Mouse (Mus musculus) C2C12 (cell line): ENCODE data around the gene Cdk7. TPM values are rescaled to one million over a fixed set of nuclear protein-coding genes. Genes with fewer than 3 reads are reported as not detected.
A peak's percentile ranks its signal among the peaks of the same experiment; 100 is the strongest.
"Not testable (repeated sequence)": the region's sequence is repeated elsewhere in the genome, so short reads cannot be mapped to it uniquely, and the experiment has no call there.

Experiments used
- H3K27me3 ChIP-seq: one replicate; pipeline ENCODE4 v1.6.1; 2011; ENCODE audit not compliant: control insufficient read depth, insufficient read depth, insufficient read length
- H3K36me3 ChIP-seq: one replicate; pipeline ENCODE4 v1.6.1; 2011; ENCODE audit not compliant: control insufficient read depth, insufficient read depth
- H3K4me3 ChIP-seq: one replicate; pipeline ENCODE4 v1.5.1; 2011; ENCODE audit warnings: mild to moderate bottlenecking, control low read depth; ENCODE audit not compliant: poor library complexity, insufficient read depth, severe bottlenecking
- H3K79me2 ChIP-seq: one replicate; pipeline ENCODE4 v1.6.1; 2011; ENCODE audit not compliant: control insufficient read depth, insufficient read depth
- H3K79me3 ChIP-seq: one replicate; pipeline ENCODE4 v1.6.1; 2011; ENCODE audit warnings: low read depth, control low read depth
- H3ac ChIP-seq: one replicate; pipeline ENCODE3; 2011; ENCODE audit warnings: low read depth; ENCODE audit not compliant: control insufficient read depth, insufficient read length
- CEBPB ChIP-seq: IDR thresholded peaks from one replicate; pipeline ENCODE4 v1.6.1; 2011; ENCODE audit warnings: low read depth, mild to moderate bottlenecking, control low read depth, moderate library complexity
- CTCF ChIP-seq: IDR thresholded peaks from one replicate; pipeline ENCODE4 v1.5.1; 2011; ENCODE audit not compliant: control insufficient read depth, insufficient read depth, insufficient read length
- FOSL1 ChIP-seq: IDR thresholded peaks from one replicate; pipeline ENCODE4 v1.8.0; 2011; ENCODE audit warnings: mild to moderate bottlenecking, low read length; ENCODE audit not compliant: poor library complexity, insufficient read depth, severe bottlenecking
- MAX ChIP-seq: IDR thresholded peaks from one replicate; pipeline ENCODE4 v1.6.1; 2011; ENCODE audit warnings: mild to moderate bottlenecking, control low read depth
- MYOD1 ChIP-seq: IDR thresholded peaks from one replicate; pipeline ENCODE4 v1.6.1; 2011; ENCODE audit warnings: low read depth; ENCODE audit not compliant: control insufficient read depth, insufficient read length
- MYOG ChIP-seq: IDR thresholded peaks from one replicate; pipeline ENCODE4 v1.6.1; 2011; ENCODE audit not compliant: control insufficient read depth, insufficient read length; ENCODE audit errors: extremely low read depth
- USF1 ChIP-seq: IDR thresholded peaks from one replicate; pipeline ENCODE4 v1.6.1; 2011; ENCODE audit warnings: low read depth, mild to moderate bottlenecking, control low read depth, moderate library complexity
- polyA plus RNA-seq: library from polyadenylated mRNA; unstranded; fragments of >200 nt; fragmentation: generic; extraction: Trizol; gene quantifications from one replicate; pipeline ENCODE4 v1.2.1, GENCODE M21; 2012; ENCODE audit warnings: missing spikeins

The Cdk7 gene
- polyA plus RNA-seq, 1 experiment = 27.8 TPM

DNA sequence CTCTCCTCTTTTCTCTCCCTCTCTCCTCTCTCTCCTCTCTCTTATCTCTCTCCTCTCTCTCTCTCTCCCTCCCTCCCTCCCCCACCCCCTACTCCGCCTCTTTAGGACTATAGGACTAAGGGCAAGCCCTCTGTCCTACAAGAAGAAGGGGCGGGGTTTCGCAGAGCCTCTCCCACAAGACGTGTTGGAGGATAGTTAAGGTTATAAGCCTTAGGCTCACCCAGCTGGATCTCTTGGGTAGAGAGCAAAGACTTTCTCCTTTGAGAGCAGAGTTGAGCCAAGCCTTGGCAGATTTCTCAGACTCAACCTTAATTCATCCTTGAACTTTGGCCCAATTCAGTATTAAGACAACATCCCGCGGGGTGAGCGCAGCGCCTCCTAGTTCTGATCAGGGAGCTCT, 17.9 kb upstream of the Cdk7 start:
- H3K4me3 ChIP-seq = no peak overlapping the region
- no peaks in the 10 kb centered on the region for H3K79me3 ChIP-seq
- H3ac ChIP-seq = no peak overlapping the region
- peaks cover 3% of the 10 kb centered on the region for H3K79me2 ChIP-seq
- TF ChIP-seq MYOD1 (no peak), MYOG (no peak), CTCF (no peak), CEBPB (no peak), FOSL1 (no peak), MAX (no peak), USF1 (no peak)
- H3K36me3 ChIP-seq = no peaks in the 10 kb centered on the region
- H3K27me3 ChIP-seq = no peaks in the 10 kb centered on the region

DNA sequence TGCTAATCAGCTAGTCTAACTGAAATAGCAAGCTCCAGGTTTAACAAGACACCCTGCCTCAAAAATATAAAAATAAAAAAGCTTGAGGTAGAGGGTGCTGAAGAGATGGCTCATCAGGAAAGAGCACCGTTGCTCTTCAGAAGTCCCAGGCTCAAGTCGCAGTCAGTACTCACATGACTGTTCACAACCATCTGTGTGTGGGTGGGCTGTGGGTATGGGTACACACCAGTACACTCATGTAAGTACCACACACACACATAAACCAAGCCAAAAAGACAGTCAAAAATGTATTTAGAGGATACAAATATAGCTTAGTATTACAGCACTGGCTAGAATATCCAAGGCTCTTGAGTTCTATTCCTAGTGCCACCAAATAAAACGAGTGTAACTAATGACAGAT, 15.4 kb upstream of the Cdk7 start:
- Histone ChIP-seq H3K36me3 (no peaks in the 10 kb centered on the region), H3K79me2 (peaks cover 29% of the 10 kb centered on the region), H3K4me3 (no peak overlapping the region), H3ac (no peak overlapping the region), H3K79me3 (peaks cover 21% of the 10 kb centered on the region), H3K27me3 (no peaks in the 10 kb centered on the region)
- TF ChIP-seq CTCF (no peak), MYOD1 (no peak), USF1 (no peak), MAX (no peak), CEBPB (no peak), MYOG (no peak), FOSL1 (no peak)

DNA sequence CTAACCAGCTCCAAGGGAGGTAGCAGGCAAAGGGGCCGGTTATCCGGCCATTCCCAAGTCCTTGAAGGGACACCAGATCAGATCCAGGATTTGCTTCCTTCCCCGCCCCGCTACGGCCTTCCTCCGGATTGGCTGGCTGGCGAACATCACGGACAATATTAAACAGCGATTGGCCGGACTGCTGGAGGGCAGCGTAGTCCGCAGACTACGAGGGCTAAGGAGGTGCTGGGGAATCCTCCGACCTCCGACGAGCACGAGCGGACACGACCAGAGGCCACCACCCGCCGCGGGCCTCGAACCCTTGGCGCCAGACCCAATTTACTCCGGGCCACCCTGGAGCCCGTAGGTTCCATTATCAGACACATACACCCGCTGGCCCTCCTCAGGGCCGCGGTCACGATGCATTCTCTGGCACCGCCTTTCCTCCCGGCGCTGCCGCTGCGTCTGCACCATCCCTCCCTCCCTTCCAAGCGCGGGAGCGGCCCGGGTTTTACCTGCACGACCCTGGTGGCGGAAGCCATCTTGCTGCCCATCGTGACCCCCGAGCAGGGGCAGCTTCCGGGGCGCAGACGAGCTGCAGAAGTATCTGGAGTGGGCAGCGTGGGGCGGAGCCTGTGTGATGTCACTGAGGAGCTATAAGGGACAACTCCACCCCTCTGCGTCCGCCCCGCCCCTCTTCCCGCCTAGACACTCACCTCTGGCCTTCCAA, 13.5 kb upstream of the Cdk7 start, which contains the start of gene Mrps36:
Gene Mrps36 (minus strand): TSS at position 624 of the 709 bp plus-strand sequence.
- TF ChIP-seq MYOD1 (no peak), MAX (no peak), MYOG (no peak), USF1 (no peak), CTCF (no peak), FOSL1 (no peak), CEBPB (no peak)
- Histone ChIP-seq H3K36me3 (no peaks in the 10 kb centered on the region), H3K27me3 (no peaks in the 10 kb centered on the region), H3K79me2 (peaks cover 43% of the 10 kb centered on the region), H3K79me3 (peaks cover 22% of the 10 kb centered on the region), H3ac (peak within 1 kb of the TSS; percentile 93), H3K4me3 (peak within 1 kb of the TSS; percentile 84)

DNA sequence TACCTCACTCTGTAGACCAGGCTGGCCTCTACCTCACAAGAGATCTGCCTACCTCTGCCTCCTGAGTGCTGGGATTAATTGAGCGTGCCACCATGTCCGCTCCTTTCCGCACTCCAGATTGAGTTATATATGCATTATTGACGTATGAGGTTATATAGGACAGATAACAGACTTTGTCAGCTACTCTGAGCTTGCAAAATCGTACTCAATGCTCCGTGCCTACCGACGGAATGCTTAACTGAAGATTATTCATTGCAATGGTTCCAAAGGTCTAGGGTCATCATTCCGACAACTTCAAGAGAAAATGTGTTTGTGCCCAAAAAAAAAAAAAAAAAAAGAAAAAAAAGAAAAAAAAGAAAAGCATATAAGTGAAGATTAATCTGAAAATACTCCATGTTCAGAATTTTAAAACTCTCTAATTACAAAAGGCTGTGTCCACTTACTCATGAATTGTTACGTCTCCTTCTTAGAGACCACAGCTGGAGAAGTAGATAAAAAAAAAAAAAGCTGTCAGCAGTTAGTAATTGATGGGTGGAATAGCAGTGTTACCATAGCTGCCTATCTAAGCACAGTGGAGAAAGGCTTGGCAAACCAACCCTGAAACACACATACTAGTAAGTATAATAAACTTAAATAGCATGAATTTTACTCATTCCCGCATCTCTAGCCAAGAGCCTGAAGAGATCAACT, 12.8 kb upstream of the Cdk7 start:
- peaks cover 22% of the 10 kb centered on the region for H3K79me3 ChIP-seq
- no peaks in the 10 kb centered on the region for H3K27me3 ChIP-seq
- TF ChIP-seq CTCF (no peak), USF1 (no peak), MYOD1 (no peak), MAX (no peak), CEBPB (no peak), MYOG (no peak), FOSL1 (no peak)
- H3K79me2 ChIP-seq = peaks cover 43% of the 10 kb centered on the region
- H3ac ChIP-seq = no peak overlapping the region
- H3K36me3 ChIP-seq = no peaks in the 10 kb centered on the region
- H3K4me3 ChIP-seq = peak overlapping the region; percentile 84

DNA sequence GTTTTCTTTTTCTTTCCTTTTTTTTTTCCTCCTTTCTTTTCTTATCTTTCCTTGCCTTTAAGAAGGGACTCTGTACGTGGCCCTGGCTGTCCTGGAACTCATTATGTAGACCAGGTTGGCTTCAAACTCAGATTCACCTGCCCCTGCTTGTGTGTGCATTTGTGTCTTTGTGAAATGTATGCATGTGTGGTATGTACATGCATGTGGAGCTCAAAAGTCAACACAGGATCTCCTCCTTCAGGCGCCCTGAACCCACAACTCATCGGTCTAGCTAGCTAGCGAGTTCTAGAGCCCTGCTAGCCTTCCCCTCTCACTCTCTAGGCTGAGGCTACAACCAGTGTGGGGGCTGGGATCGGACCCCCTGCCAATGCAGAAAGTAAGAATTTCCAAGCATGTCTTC, 12.1 kb upstream of the Cdk7 start:
- H3K79me3 ChIP-seq = peaks cover 22% of the 10 kb centered on the region
- peaks cover 43% of the 10 kb centered on the region for H3K79me2 ChIP-seq
- no peak overlapping the region for H3ac ChIP-seq
- H3K4me3 ChIP-seq = no peak overlapping the region
- no peak for TF ChIP-seq CEBPB
- TF ChIP-seq CTCF = no peak
- TF ChIP-seq MYOD1 = no peak
- no peak for TF ChIP-seq USF1
- TF ChIP-seq FOSL1 = no peak
- TF ChIP-seq MYOG = no peak
- TF ChIP-seq MAX = no peak
- H3K36me3 ChIP-seq = no peaks in the 10 kb centered on the region
- H3K27me3 ChIP-seq = no peaks in the 10 kb centered on the region

DNA sequence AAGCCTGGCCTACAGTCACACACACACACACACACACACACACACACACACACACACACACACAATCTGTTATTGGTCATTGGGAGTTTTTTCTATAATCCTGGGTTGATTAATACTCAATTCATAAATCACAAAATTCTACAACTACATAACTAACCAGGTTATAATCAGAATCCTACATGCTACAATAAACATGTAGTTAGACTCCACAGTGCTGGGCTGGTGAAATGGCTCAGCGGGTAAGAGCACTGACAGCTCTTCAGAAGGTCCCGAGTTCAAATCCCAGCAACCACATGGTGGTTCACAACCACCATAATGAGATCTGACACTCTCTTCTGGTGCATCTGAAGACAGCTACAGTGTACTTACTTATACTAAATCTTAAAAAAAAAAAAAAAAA, 2.0 kb upstream of the Cdk7 start:
- Histone ChIP-seq H3K36me3 (peaks cover 25% of the 10 kb centered on the region), H3K79me2 (peaks cover 31% of the 10 kb centered on the region), H3K27me3 (no peaks in the 10 kb centered on the region), H3K79me3 (peaks cover 27% of the 10 kb centered on the region), H3K4me3 (no peak overlapping the region), H3ac (no peak overlapping the region)
- TF ChIP-seq MAX = no peak
- no peak for TF ChIP-seq USF1
- no peak for TF ChIP-seq FOSL1
- no peak for TF ChIP-seq CEBPB
- TF ChIP-seq MYOG = no peak
- no peak for TF ChIP-seq CTCF
- TF ChIP-seq MYOD1 = no peak

DNA sequence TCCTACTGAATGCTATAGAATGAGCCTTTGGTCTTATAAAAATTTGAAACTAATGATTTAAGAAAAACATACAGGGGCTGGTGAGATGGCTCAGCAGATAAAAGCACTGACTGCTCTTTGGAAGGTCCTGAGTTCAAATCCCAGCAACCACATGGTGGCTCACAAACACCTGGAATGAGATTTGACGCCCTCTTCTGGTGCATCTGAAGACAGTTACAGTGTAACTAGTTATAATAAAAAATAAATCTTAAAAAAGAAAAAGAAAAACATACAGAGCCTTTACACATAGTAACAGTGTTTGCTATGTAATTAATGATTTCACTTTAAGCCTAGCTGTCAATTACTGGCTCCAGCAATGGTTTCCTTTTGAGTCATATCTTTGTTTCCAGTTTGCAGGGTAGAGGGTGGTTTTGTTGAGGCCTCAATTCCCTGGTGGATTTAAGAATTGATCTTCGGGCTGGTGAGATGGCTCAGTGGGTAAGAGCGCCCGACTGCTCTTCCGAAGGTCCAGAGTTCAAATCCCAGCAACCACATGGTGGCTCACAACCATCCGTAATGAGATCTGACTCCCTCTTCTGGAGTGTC, 815 bp upstream of the Cdk7 start:
- H3K27me3 ChIP-seq, H3K4me3 ChIP-seq, H3ac ChIP-seq: not testable (repeated sequence)
- peaks cover 29% of the 10 kb centered on the region for H3K36me3 ChIP-seq
- H3K79me2 ChIP-seq = peaks cover 43% of the 10 kb centered on the region
- H3K79me3 ChIP-seq = peaks cover 38% of the 10 kb centered on the region
